Comparison of ENCODE assay signal across 24 mouse cellular contexts in genomic region chr13:57353976-57354375, GRCm38 (mm10).
DNase-seq lines count a peak whose midpoint lies in the region; ATAC-seq and TF ChIP-seq lines count a peak whose summit lies in the region.
"Had no signal": no experiment of that assay in that cellular context is flagged by ENCODE, and none has a peak within 500 bp of the region (broad histone marks: within the 10 kb centered on the region; RNA-seq: fewer than 3 reads in every experiment).

No protein-coding gene starts in this region.

- H3K4me3 ChIP-seq in lung, postnatal 0 days (ENCODE audit: low read depth, low read length) = no peak overlapping the region
- H3K4me3 ChIP-seq: embryonic facial prominence, embryonic 13.5 days; erythroblast, embryonic 14.5 days; forebrain, embryonic 12.5 days; heart, adult 2 months; hindbrain, embryonic 12.5 days; limb, embryonic 13.5 days; liver, embryonic 13.5 days; midbrain, embryonic 12.5 days had no signal

- no peaks in the 10 kb centered on the region for H3K36me3 ChIP-seq in lung, postnatal 0 days (ENCODE audit: insufficient read depth, low read length)
- H3K36me3 ChIP-seq: embryonic facial prominence, embryonic 13.5 days; forebrain, embryonic 12.5 days; hindbrain, embryonic 12.5 days; limb, embryonic 13.5 days; liver, embryonic 13.5 days; midbrain, embryonic 12.5 days had no signal

- H3K27me3 ChIP-seq in lung, postnatal 0 days (replicated peaks; ENCODE audit: insufficient read depth, low read length) = no peaks in the 10 kb centered on the region
- H3K27me3 ChIP-seq: embryonic facial prominence, embryonic 13.5 days; forebrain, embryonic 12.5 days; hindbrain, embryonic 12.5 days; limb, embryonic 13.5 days; liver, embryonic 13.5 days; midbrain, embryonic 12.5 days had no signal

- WGBS in lung, postnatal 0 days = 41% methylated on average over 3 of the region's 3 CpGs

- TF ChIP-seq EP300 in lung, postnatal 0 days (IDR thresholded peaks at IDR 0.05) = no peak

- peak; percentile 18 to 21 for DNase-seq in cerebellum, postnatal 14 days
- DNase-seq in cerebellum, adult 18-20 months = no peak
- DNase-seq in heart, postnatal 4 days = peak; percentile 8
- DNase-seq in heart, adult 18-20 months = no peak
- DNase-seq in lung, postnatal 36 days = peak; percentile 1
- DNase-seq in lung, postnatal 0 days (ENCODE audit: low spot score) = no peak
- no peak for DNase-seq in ovary, postnatal 10 days (ENCODE audit: low spot score)
- DNase-seq: adrenal gland, postnatal 25 days; cerebellum, adult 11 months; cerebellum, postnatal 36 days; embryo, embryonic 11 days; gastrocnemius, postnatal 14 days; heart, adult 2 months; kidney, adult 18-20 months; layer of hippocampus, postnatal 36 days; liver, embryonic 13.5 days; lung, adult 2 months had no signal

- no peaks in the 10 kb centered on the region for H3K4me1 ChIP-seq in lung, postnatal 0 days (ENCODE audit: insufficient read depth, low read depth, low read length)
- H3K4me1 ChIP-seq: embryonic facial prominence, embryonic 13.5 days; forebrain, embryonic 12.5 days; hindbrain, embryonic 12.5 days; liver, embryonic 13.5 days; midbrain, embryonic 12.5 days had no signal

- no peak overlapping the region for H3K27ac ChIP-seq in lung, postnatal 0 days (ENCODE audit: low read length)
- H3K27ac ChIP-seq: embryonic facial prominence, embryonic 13.5 days; forebrain, embryonic 12.5 days; heart, adult 2 months; hindbrain, embryonic 12.5 days; limb, embryonic 13.5 days; liver, embryonic 13.5 days; midbrain, embryonic 12.5 days had no signal

- H3K9me3 ChIP-seq in lung, postnatal 0 days (ENCODE audit: low read length) = no peaks in the 10 kb centered on the region
- H3K9me3 ChIP-seq: embryonic facial prominence, embryonic 13.5 days; forebrain, embryonic 12.5 days; hindbrain, embryonic 12.5 days; limb, embryonic 13.5 days; liver, embryonic 13.5 days; midbrain, embryonic 12.5 days had no signal

- ATAC-seq in lung, postnatal 0 days = no peak
- ATAC-seq in monocyte, adult 5-6 weeks (replicated peaks; ENCODE audit: insufficient number of reproducible peaks, low FRiP score, low TSS enrichment, poor library complexity, severe bottlenecking) = no peak

- TF ChIP-seq CTCF in lung, postnatal 0 days (IDR thresholded peaks at IDR 0.05) = no peak

- H3K4me2 ChIP-seq in lung, postnatal 0 days (replicated peaks; ENCODE audit: low read depth, low read length) = no peak overlapping the region
- H3K4me2 ChIP-seq: embryonic facial prominence, embryonic 13.5 days; forebrain, embryonic 12.5 days; hindbrain, embryonic 12.5 days; liver, embryonic 13.5 days; midbrain, embryonic 12.5 days had no signal

- H3K9ac ChIP-seq in lung, postnatal 0 days (replicated peaks; ENCODE audit: low read depth) = no peak overlapping the region
- H3K9ac ChIP-seq: embryonic facial prominence, embryonic 13.5 days; forebrain, embryonic 12.5 days; hindbrain, embryonic 12.5 days; limb, embryonic 13.5 days; liver, embryonic 13.5 days; midbrain, embryonic 12.5 days had no signal

Comparison
In these comparisons a context has a peak if more than half of its experiments do, and no peak if none do; other contexts are left out.
1. DNase-seq: peak in cerebellum, postnatal 14 days (2 of 2), heart, postnatal 4 days (single experiment) and lung, postnatal 36 days (single experiment); none in cerebellum, adult 18-20 months (0 of 2), heart, adult 18-20 months (0 of 2), lung, postnatal 0 days (single experiment) and ovary, postnatal 10 days (single experiment).